Mouse (Mus musculus): Measurements from ENCODE around the gene Rnf182.

DNA sequence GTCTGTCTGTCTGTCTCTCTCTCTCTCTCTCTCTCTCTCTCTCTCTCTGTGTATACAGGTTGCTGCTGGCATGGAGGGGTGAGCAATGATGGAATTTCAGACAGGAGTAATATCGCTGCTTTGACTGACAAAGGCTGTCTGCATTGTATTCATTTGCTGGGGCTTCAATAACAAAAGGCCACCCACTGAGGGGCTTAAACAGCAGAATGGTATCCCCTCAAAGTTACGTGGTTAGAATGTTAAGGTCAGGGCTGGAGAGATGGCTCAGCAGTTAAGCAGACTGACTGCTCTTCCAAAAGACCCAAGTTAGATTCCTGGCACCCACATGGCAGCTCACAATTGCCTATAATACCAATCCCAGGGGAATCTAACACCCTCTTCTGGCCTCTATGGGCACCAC, 30.2 kb upstream of the Rnf182 start:
- TF ChIP-seq CTCF (conservative IDR thresholded peaks at IDR 0.05; ENCODE audit: insufficient read depth, insufficient read length, low read depth, low read length) (no peak), POLR2A (IDR thresholded peaks at IDR 0.05; ENCODE audit: low read depth, low read length) (no peak)

Measured in kidney, adult 2 months (tissue).